Mouse (Mus musculus) heart, embryonic 15.5 days (tissue): ENCODE measurements around the gene Fam131c. TPM values are rescaled to one million over a fixed set of nuclear protein-coding genes. Genes with fewer than 3 reads are reported as not detected.

Experiments used
- ATAC-seq: fragments of 200-750 bp; cut with Nextera tagmentation; replicated peaks from 2 replicates; pipeline ENCODE4 v1.8.0; 2017; ENCODE audit warnings: low read depth, moderate TSS enrichment; ENCODE audit not compliant: insufficient number of reproducible peaks, insufficient read depth, low FRiP score
- H3K27ac ChIP-seq: fragments of 300-500 bp; sonication (generic); 2 replicates; pipeline ENCODE4 v1.5.1; 2015; ENCODE audit warnings: mild to moderate bottlenecking, inconsistent platforms
- H3K27me3 ChIP-seq: fragments of 300-500 bp; sonication (generic); 2 replicates; pipeline ENCODE4 v1.6.1; 2015; ENCODE audit warnings: inconsistent platforms
- H3K36me3 ChIP-seq: fragments of 300-500 bp; sonication (generic); 2 replicates; pipeline ENCODE4 v1.6.1; 2015; ENCODE audit warnings: mild to moderate bottlenecking, inconsistent platforms
- H3K4me1 ChIP-seq: fragments of 300-500 bp; sonication (generic); replicated peaks from 2 replicates; pipeline ENCODE4 v1.6.1; 2015; ENCODE audit warnings: inconsistent platforms
- H3K4me2 ChIP-seq: fragments of 300-500 bp; sonication (generic); 2 replicates; pipeline ENCODE4 v1.6.1; 2015; ENCODE audit warnings: inconsistent platforms, mild to moderate bottlenecking, moderate library complexity
- H3K4me3 ChIP-seq: fragments of 300-500 bp; sonication (generic); 2 replicates; pipeline ENCODE4 v1.5.1; 2015; ENCODE audit warnings: mild to moderate bottlenecking, inconsistent platforms
- H3K9ac ChIP-seq: fragments of 300-500 bp; sonication (generic); 2 replicates; pipeline ENCODE4 v1.6.1; 2015; ENCODE audit warnings: mild to moderate bottlenecking, inconsistent platforms
- H3K9me3 ChIP-seq: fragments of 300-500 bp; sonication (generic); replicated peaks from 2 replicates; pipeline ENCODE4 v1.6.1; 2016; ENCODE audit warnings: inconsistent platforms
- WGBS: fragments of 180-500 bp; shearing (Covaris S2); methylation state at CpG from one replicate; pipeline ENCODE4 v1.1.7; 2015; ENCODE audit warnings: mixed read lengths; 5-methylcytosine and 5-hydroxymethylcytosine counted together
- polyA plus RNA-seq: library from polyadenylated mRNA; unstranded; fragments of >200 nt; fragmentation: Nextera tagmentation; extraction: Ambion mirVana; gene quantifications from 2 replicates; pipeline ENCODE4 v1.2.1, GENCODE M21; 2015

Gene Fam131c
- polyA plus RNA-seq, 1 experiment from 2014 or later: 0.53 TPM

- Histone ChIP-seq H3K36me3 (no peaks in the 10 kb centered on the region), H3K27me3 (no peaks in the 10 kb centered on the region), H3K9ac (peak overlapping the region; percentile 81), H3K4me2 (peak overlapping the region; percentile 75), H3K9me3 (no peaks in the 10 kb centered on the region), H3K27ac (peak overlapping the region; percentile 97), H3K4me1 (peaks cover 53% of the 10 kb centered on the region), H3K4me3 (peak overlapping the region; percentile 65)
- no peak for ATAC-seq
- 55% methylated on average over 13 of the region's 13 CpGs for WGBS
These were observed 55.8 kb downstream of the Fam131c start for GRCm38 (mm10) chr4:141423691-141424431.

GRCm38 (mm10) chr4:141425484-141426479 is 57.8 kb downstream of the Fam131c start:
- Histone ChIP-seq H3K4me1 (peaks cover 38% of the 10 kb centered on the region), H3K9me3 (no peaks in the 10 kb centered on the region), H3K27me3 (no peaks in the 10 kb centered on the region), H3K9ac (peak overlapping the region; percentile 81), H3K4me3 (peak overlapping the region; percentile 65), H3K27ac (peak overlapping the region; percentile 97), H3K4me2 (peak overlapping the region; percentile 75), H3K36me3 (no peaks in the 10 kb centered on the region)
- WGBS: 3% methylated on average over 36 of the region's 36 CpGs
- peak; percentile 70 for ATAC-seq

GRCm38 (mm10) chr4:141426796-141427745 is 59.1 kb downstream of the Fam131c start:
- Histone ChIP-seq H3K4me3 (peak overlapping the region; percentile 65; the same call in 1 of the 2 replicates), H3K36me3 (no peaks in the 10 kb centered on the region), H3K27me3 (no peaks in the 10 kb centered on the region), H3K9ac (peak overlapping the region; percentile 30; the same call in 1 of the 2 replicates), H3K4me1 (peaks cover 32% of the 10 kb centered on the region), H3K9me3 (no peaks in the 10 kb centered on the region), H3K27ac (peak overlapping the region; percentile 97), H3K4me2 (peak overlapping the region; percentile 75)
- ATAC-seq: no peak
- 53% methylated on average over 10 of the region's 10 CpGs for WGBS

- Histone ChIP-seq H3K4me2 (no peak overlapping the region), H3K27me3 (no peaks in the 10 kb centered on the region), H3K4me1 (peaks cover 32% of the 10 kb centered on the region), H3K27ac (peak overlapping the region; percentile 97; the same call in 1 of the 2 replicates), H3K9me3 (no peaks in the 10 kb centered on the region), H3K9ac (no peak overlapping the region), H3K4me3 (no peak overlapping the region), H3K36me3 (no peaks in the 10 kb centered on the region)
- no peak for ATAC-seq
- 81% methylated on average over 13 of the region's 13 CpGs for WGBS
These were observed 59.9 kb downstream of the Fam131c start for GRCm38 (mm10) chr4:141427921-141428320.

- no peaks in the 10 kb centered on the region for H3K36me3 ChIP-seq
- H3K27ac ChIP-seq: peak overlapping the region; percentile 19; the same call in 1 of the 2 replicates
- H3K4me2 ChIP-seq: no peak overlapping the region
- ATAC-seq: no peak
- no peaks in the 10 kb centered on the region for H3K27me3 ChIP-seq
- 70% methylated on average over 6 of the region's 6 CpGs for WGBS
- H3K4me1 ChIP-seq: peaks cover 29% of the 10 kb centered on the region
- H3K9ac ChIP-seq: no peak overlapping the region
- H3K4me3 ChIP-seq: no peak overlapping the region
- H3K9me3 ChIP-seq: no peaks in the 10 kb centered on the region
These were observed 61.4 kb downstream of the Fam131c start for GRCm38 (mm10) chr4:141429381-141429780.

- Histone ChIP-seq H3K4me3 (no peak overlapping the region), H3K9ac (no peak overlapping the region), H3K4me1 (peaks cover 26% of the 10 kb centered on the region), H3K27me3 (no peaks in the 10 kb centered on the region), H3K27ac (0 out of 2 replicates have a peak overlapping the region, but pooled peaks have one; percentile 19), H3K4me2 (no peak overlapping the region), H3K9me3 (no peaks in the 10 kb centered on the region), H3K36me3 (no peaks in the 10 kb centered on the region)
- WGBS: 55% methylated on average over 9 of the region's 9 CpGs
- no peak for ATAC-seq
These were observed 61.8 kb downstream of the Fam131c start for GRCm38 (mm10) chr4:141429847-141430246.

GRCm38 (mm10) chr4:141430997-141431396 is 63.0 kb downstream of the Fam131c start:
- H3K27me3 ChIP-seq: no peaks in the 10 kb centered on the region
- H3K4me1 ChIP-seq: peaks cover 16% of the 10 kb centered on the region
- 39% methylated on average over 9 of the region's 9 CpGs for WGBS
- no peak for ATAC-seq
- no peak overlapping the region for H3K9ac ChIP-seq
- no peak overlapping the region for H3K27ac ChIP-seq
- H3K4me3 ChIP-seq: no peak overlapping the region
- no peaks in the 10 kb centered on the region for H3K9me3 ChIP-seq
- H3K36me3 ChIP-seq: no peaks in the 10 kb centered on the region
- no peak overlapping the region for H3K4me2 ChIP-seq

- Histone ChIP-seq H3K4me2 (no peak overlapping the region), H3K4me3 (no peak overlapping the region), H3K27me3 (no peaks in the 10 kb centered on the region), H3K36me3 (no peaks in the 10 kb centered on the region), H3K9ac (no peak overlapping the region), H3K9me3 (no peaks in the 10 kb centered on the region), H3K27ac (no peak overlapping the region), H3K4me1 (no peaks in the 10 kb centered on the region; the same call in 1 of the 2 replicates)
- 55% methylated on average over 14 of the region's 14 CpGs for WGBS
- no peak for ATAC-seq
These were observed 64.6 kb downstream of the Fam131c start for GRCm38 (mm10) chr4:141432666-141433065.

GRCm38 (mm10) chr4:141433191-141433590 is 65.2 kb downstream of the Fam131c start:
- ATAC-seq: no peak

More at GRCm38 (mm10) chr4:141433191-141433590, 65.2 kb downstream of the Fam131c start:
- H3K27me3 ChIP-seq: no peaks in the 10 kb centered on the region
- no peaks in the 10 kb centered on the region for H3K9me3 ChIP-seq
- H3K27ac ChIP-seq: no peak overlapping the region
- WGBS: 82% methylated on average over 18 of the region's 18 CpGs
- H3K4me2 ChIP-seq: no peak overlapping the region
- no peak overlapping the region for H3K9ac ChIP-seq
- no peaks in the 10 kb centered on the region for H3K4me1 ChIP-seq
- no peaks in the 10 kb centered on the region for H3K36me3 ChIP-seq
- H3K4me3 ChIP-seq: no peak overlapping the region
